Mouse (Mus musculus): Measurements from ENCODE around the gene Tagln3.

Tagln3 gene

GRCm38 (mm10) chr16:45720022-45720630, 4.3 kb downstream of the Tagln3 start:
- DNase-seq, result peak; percentile 59 to 60

DNA sequence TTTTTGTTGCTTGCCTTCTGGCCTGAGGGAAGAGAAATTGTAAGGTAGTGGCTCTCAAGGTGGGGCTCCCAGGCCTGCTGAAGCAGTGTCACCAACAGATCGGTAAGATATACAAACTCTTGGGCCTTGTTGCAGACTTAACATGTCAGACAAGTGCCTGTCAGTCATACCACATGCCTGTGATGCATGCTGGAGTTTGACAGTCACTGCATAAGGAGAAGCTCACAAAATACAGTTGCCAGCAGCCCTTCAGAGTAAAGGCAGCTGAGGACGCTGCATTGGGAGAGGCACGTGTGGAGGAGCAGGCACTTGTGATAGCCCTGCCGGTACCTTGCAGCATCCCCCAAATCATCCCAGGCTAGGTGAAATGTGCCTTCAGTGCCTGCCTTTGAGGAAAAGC, 6.1 kb downstream of the Tagln3 start:
- DNase-seq, result no peak

DNA sequence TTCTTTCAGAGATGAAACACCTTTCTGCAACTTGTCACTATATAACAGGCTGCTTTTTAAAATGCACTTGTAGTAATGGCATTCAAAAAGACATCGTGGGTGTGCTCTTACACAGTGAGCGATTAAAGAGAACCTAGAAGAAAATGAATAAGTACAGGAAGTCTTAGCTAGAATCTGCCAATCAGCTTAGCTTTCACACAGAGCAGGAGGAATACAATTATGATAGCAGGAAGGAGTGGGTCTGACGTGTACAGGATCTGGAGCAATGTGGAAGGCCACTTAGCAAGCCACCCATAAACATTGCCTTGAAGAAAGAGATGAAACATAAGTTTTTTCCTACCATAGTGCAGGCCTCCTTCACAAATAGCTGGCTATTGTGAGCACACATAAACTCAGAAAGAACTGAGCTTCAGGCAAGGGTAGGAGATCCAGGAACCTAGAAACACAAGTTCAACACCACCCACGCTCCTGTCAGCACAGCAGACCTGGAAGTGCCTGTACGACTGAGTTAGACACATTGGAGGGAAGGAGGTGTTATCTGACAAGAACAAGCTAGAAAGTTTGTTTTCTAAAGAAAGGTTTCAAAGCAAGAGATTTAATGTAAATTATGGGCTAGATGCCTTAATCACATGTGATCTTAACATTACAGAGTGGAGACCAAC, 9.8 kb downstream of the Tagln3 start:
- DNase-seq, result no peak

DNA sequence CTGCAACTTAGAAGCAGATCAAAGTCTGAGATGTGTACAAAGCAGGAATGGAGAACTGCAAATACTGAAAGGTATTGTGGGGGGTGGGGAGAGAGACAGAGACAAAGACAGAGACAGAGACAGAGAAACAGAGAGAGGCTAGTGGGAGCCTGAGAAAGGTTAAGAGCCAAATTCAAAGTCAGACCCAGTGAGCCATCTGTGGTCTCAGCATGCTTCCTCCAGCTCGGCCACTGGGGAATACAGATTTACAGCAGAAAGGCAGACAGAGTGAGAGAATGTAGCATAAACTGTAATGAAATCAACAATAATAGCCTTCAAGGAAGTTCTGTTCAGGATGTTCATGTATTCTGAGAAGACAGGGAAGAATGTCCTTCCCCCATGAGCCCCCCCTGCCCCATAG, 10.5 kb downstream of the Tagln3 start:
- peak; percentile 32 to 40 for DNase-seq

DNA sequence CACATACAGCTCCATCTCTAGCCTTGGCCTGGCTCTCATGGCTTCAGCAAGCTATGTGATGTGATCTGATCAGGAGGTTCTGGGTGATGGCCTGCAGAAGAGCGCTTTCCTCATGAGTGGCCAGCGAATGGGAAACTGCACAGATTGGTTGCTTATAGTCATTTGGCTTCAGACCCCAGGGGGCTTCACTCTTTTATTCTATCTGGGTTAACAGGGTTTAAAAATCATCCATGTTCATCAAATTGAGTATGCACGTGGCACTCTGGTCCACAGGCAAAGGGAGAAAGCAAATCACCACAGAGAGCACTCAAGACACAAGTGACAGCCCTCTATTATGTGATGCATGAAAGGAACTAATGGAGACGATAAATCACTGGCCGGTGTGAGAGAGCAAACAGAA, 11.1 kb downstream of the Tagln3 start:
- no peak for DNase-seq

- peak; percentile 42 to 55 for DNase-seq
These were observed 13.1 kb downstream of the Tagln3 start for GRCm38 (mm10) chr16:45711263-45711662.

DNA sequence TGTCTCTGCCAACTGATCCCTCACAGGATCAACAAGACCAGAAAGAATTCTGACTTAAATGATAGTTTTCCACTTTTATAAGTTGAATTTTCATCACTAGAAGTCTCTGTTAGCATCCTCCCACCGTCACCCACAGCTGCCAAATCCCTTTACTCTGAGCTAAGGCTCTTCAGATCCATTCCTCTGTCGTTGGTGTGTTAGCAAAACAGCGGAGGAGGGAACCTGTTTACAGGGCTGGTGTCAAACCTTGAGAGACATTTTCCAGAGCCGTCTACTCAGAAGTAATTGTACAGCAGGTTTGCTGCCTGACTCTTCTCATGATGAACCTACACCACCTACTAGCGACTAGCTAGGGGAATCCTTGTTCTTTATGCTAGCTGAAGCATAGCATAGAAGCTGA, 25.1 kb downstream of the Tagln3 start:
- DNase-seq, result no peak

- DNase-seq, result no peak
These were observed 26.4 kb downstream of the Tagln3 start for GRCm38 (mm10) chr16:45697996-45698395.

DNA sequence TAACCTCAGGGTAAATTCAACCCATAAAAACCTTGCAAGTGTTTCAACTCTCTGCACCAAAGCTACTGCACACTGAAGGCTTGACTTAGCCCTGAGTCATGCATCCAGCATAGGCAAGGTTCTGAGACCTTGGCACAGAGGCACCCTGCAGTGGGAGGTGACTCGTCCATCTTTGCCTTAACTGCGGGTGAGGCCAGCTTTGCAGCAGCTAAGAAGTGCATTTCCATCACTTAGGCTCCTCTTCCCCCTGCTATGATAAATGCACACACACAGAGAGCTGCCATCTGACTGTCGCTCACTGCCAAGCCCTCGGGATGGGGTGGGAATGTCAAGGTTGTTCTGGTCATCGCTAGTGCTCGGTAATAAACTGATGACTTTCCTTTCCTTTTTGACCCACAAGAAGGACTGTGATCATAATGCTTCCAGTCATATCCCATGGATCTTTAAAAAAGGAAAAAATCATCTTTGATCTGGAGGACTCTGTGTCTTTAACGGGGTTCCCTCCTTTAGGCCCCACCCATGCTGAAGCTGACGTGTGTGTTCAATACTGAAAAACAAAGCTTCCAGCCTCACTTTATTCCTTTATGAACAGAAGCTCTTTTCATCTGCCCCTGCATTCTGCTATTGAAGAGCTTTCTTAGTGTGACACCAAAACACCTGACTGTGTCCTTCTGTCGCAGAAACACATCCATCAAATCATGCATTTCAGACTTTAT, 28.8 kb downstream of the Tagln3 start:
- DNase-seq, result peak; percentile 48 to 55

GRCm38 (mm10) chr16:45693558-45693957, 30.9 kb downstream of the Tagln3 start, which contains the start of gene Tmprss7:
Tmprss7 (minus strand) TSS chr16:45693658.
- DNase-seq, result no peak

DNA sequence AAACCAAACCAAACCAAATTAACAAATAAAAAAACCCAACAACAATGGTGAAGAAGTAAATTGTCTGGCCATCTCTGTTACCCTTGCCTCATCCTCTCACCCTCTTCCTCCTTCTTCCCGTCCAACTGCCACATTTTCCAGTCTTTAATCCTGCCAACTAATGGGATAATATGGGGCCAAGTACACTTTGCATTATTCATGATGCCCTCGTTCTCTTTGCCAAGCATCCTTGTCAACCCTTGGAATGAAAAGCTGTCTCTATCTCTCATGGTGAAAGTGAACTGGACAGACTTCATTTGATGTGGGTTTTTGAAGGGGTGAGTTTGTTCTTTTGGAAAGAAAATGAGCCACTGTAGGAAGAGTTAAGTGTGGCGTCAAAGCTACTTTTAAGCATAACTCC, 31.6 kb downstream of the Tagln3 start:
- no peak for DNase-seq

DNA sequence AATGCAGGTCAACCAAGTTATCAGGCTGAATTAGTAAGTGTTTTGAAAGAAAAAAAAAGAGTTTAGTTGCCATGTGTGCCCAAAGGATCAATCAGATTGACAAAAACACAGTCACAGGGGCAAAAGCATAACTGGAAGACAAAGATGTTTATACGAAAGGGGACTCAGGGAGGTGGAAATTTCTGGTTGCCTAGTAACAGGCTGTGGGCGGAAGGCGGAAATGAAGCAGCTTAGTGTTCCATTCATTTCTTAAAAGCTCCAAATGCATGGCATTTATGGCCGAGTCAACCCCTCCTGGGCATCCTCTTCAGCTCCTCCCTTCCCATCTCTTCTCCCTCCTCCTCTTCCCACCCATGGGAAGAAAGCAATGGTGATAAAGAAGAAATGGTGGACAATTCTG, 34.2 kb downstream of the Tagln3 start:
- no peak for DNase-seq

- peak; percentile 76 to 86 for DNase-seq
These were observed 37.6 kb downstream of the Tagln3 start for GRCm38 (mm10) chr16:45686833-45687232.

GRCm38 (mm10) chr16:45685295-45685694, 39.1 kb downstream of the Tagln3 start:
- DNase-seq, result no peak

DNA sequence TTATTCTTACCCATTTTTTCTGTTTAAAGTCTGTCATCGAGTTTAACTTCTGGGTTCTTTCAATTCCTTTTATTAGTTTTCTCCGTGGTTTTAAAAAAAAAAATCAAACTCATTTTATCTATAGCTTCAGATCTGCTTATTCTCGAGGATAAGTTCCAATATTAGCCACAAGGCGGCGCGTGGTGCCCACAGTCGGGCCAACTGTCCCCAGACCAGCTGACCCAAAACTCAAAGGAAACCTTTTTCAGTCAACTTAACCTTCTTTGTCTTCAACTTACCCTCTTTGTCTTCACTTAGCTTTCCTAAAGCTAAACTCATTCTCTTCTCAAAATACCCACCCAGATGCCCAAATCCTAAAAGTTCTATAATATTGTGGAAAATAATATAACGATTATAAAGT, 39.6 kb downstream of the Tagln3 start:
- peak; percentile 85 to 89 for DNase-seq

GRCm38 (mm10) chr16:45676462-45676861, 47.9 kb downstream of the Tagln3 start:
- peak in 1 of 2 experiments; percentile 28 for DNase-seq

- DNase-seq, result no peak
These were observed 54.4 kb downstream of the Tagln3 start for GRCm38 (mm10) chr16:45670005-45670404.

GRCm38 (mm10) chr16:45668178-45668577, 56.2 kb downstream of the Tagln3 start:
- DNase-seq, result no peak

DNA sequence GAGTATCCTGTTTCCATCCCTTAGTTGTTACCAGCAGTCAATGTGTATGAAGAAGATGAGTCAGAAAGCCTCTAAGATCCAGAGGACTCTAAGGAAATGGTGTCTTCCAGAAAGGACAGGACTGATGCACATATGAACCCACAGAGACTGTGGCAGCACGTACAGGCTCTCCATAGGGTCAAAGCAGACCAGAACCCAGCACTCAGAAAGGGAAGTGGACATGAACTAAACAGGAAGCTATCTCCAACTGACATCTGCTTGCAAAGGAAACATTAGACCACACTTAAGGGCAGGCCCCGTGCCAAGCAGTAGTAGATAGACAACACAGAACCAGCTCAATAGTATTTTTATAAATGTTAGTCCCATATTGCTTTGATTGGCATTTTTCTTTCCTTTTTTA, 58.3 kb downstream of the Tagln3 start:
- DNase-seq, result no peak

DNA sequence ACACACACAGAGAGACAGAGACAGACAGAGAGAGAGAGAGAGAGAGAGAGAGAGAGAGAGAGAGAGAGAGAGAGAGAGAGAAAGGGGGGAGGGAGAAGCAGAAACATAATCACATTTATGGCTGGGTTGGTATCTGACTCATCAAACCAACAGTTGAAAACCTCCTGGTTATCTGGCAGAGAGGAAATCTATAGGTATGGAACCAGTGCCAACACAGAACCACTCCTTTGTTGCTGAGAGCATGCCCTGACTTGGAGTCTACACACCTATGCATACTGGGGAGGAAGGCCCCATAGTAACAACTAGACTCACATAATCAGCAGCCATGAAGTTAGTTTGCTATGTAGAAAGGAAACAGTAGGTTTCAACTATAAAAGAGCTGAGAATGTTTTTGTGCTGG, 62.0 kb downstream of the Tagln3 start:
- DNase-seq, result no peak

Data from cerebellum, adult 18-20 months (tissue).